Mouse (Mus musculus) spleen, postnatal 0 days (tissue): ENCODE results near the gene Lfng. TPM values are rescaled to one million over a fixed set of nuclear protein-coding genes. Genes with fewer than 3 reads are reported as not detected.

Source experiments
- polyA plus RNA-seq: library from polyadenylated mRNA; unstranded; fragments of >200 nt; fragmentation: Nextera tagmentation; extraction: Ambion mirVana; gene quantifications from 2 replicates; pipeline ENCODE4 v1.2.1, GENCODE M21; 2015

Lfng gene
- polyA plus RNA-seq: 14.0 and 18.7 TPM in 2 replicates

GRCm38 (mm10) chr5:140607001-140607835, at the start of gene Lfng:
TSS of gene Lfng (plus strand) at chr5:140607320.

GRCm38 (mm10) chr5:140564896-140565295, 42.2 kb upstream of the Lfng start, which contains the start of gene Grifin:
TSS of gene Grifin (minus strand) at chr5:140565071.

GRCm38 (mm10) chr5:140648519-140649100, 41.5 kb downstream of the Lfng start, which contains the start of gene Ttyh3:
TSS of gene Ttyh3 (minus strand) at chr5:140649031.

Other genes with a start within 250 kb of the Lfng start
- gene Snx8, start 218.1 kb upstream of the Lfng start, polyA plus RNA-seq: 9.1 and 10.0 TPM in 2 replicates
- gene Eif3b, start 188.0 kb upstream of the Lfng start, polyA plus RNA-seq: 66.4 and 73.4 TPM in 2 replicates
- gene Gm4869, start 161.7 kb upstream of the Lfng start, polyA plus RNA-seq: not detected in 2 replicates
- 14.2 and 19.5 TPM in 2 replicates for gene Chst12, start 101.8 kb upstream of the Lfng start, polyA plus RNA-seq
- 0.42 TPM in 1 of 2 replicates, not detected in the other for gene Grifin, start 42.2 kb upstream of the Lfng start, polyA plus RNA-seq
- 11.5 and 13.7 TPM in 2 replicates for gene Ttyh3, start 41.7 kb downstream of the Lfng start, polyA plus RNA-seq
- gene Iqce, start 95.1 kb downstream of the Lfng start, polyA plus RNA-seq: 5.7 and 6.1 TPM in 2 replicates
- 7.6 and 9.6 TPM in 2 replicates for gene Brat1, start 97.7 kb downstream of the Lfng start, polyA plus RNA-seq
- 1.6 and 2.5 TPM in 2 replicates for gene Amz1, start 116.8 kb downstream of the Lfng start, polyA plus RNA-seq
- gene Gna12, start 223.1 kb downstream of the Lfng start, polyA plus RNA-seq: 11.1 and 14.0 TPM in 2 replicates